Mouse (Mus musculus) layer of hippocampus, postnatal 14 days (tissue): ENCODE data around the gene Zfp423. TPM values are rescaled to one million over a fixed set of nuclear protein-coding genes. Genes with fewer than 3 reads are reported as not detected.

ENCODE experiments used
- DNase-seq, 2 experiments: peaks; one replicate each; pipeline ENCODE4 v3.0.0; 2021 to 2022; ENCODE audit warnings: low spot score in 2 of 2, mixed read lengths in 1 of 2
- total RNA-seq, 2 experiments: library from RNA; stranded (reverse); gene quantifications; 2 replicates each; pipeline ENCODE4 v1.2.3; 2021

Gene Zfp423
- total RNA-seq, 2 experiments from 2014 or later = 29.9 to 32.3 TPM

DNA sequence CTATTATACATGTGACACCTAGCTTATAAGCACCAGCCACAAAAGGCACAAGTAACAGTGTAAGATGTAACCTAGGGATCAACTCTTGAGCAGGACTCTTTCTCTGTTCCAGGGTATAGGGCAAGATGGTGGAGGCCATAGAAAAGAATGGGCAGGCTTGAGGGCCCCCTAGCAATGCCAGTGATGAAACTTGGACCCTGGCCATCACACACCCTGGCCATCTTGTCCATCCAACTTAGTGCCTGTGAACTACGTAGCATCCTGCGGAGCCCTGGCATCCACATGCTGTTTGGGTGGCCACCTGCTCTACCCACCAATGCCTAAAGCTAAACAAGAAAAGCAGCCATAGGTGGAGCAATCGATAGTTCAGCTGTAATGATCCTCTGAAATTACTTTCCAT is 254.6 kb downstream of the Zfp423 start:
- DNase-seq = no peak

DNA sequence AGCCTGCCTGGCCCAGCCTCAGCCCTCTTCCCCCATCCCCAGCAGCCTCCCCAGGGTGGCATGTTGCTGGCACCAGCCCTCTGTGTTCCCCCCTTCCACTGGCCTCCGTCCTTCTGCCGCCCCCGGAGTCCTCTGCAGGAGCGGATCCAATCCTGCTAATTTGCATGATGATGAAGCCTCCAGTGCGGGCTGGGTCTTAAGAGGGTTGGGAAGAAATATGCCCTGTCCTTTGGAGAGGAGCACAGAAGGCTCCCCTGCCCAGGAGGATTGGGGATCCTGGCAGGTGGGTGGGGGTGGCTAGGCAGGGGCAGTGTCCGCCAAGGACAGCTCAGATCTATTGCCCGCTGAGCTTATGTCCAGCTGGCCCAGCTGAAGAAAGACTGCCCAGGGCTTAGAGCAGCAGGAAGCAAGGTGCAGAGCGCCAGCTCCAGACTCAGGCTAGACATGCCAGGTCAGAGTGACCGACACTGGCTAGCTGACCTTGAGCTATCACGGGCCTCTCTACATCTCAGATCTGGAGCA is 256.5 kb downstream of the Zfp423 start:
- peak in 1 of 2 experiments; percentile 45 for DNase-seq

DNA sequence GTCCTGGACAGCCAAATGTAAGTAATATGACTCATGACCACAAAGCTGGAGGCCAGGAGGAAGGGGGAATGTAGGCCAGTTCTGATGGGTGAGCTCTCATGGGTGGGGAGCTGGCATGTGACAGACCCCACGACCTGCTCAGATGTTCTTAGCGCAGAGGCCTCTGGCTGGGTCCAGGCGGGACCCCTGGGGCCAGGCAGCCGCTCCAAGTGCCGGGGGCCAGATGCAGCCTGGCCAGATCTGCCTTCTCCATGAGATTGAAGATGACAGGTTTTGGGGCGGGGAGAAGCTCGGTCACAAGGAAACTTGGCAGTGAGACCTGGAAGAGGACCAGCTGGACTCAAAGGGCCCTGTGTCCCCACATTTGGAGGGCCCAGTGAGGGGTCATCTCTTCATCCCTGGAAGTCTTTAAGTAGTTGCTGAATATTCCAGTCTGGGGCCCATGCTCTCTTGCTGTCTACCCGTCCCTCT is 257.3 kb downstream of the Zfp423 start:
- DNase-seq = peak in 1 of 2 experiments; percentile 63

DNA sequence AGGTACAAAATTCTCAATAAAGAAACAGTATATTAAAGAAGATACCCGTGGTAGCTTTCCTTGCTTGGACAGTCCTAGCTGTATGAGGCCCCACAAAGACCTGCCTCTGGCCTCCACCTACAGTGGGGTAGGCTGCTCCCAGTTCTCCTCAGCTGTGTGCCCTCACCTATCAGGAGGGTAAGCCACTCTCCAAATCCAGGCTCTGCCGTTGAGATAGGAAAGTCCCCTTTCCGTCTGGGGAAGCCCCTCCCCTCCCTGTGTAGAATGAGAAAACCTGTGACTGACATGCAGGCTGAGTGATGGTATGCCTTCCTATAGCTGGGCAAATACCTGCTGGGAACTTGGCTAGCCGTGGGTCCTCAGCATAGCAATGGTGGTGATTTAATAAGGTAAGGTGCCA is 257.8 kb downstream of the Zfp423 start:
- no peak for DNase-seq

DNA sequence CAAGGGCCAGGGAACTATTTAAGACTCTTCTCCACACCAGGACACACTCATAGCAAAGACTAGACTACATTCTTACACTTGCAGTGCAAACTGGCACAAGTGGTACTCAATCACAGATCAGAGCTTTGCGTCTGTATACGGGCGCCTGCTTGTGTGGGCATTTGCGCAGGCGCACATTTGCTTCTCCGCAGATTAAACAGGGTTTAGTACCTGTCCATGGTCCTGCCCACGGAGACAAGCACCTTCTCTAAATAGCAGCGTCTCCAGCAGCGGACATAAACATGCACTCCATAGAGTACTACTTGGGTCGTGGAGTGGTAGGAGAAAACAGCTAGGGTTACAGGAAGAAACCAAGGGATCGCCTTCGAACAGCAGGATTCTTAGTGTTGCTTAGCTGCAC is 259.1 kb downstream of the Zfp423 start:
- no peak for DNase-seq

DNA sequence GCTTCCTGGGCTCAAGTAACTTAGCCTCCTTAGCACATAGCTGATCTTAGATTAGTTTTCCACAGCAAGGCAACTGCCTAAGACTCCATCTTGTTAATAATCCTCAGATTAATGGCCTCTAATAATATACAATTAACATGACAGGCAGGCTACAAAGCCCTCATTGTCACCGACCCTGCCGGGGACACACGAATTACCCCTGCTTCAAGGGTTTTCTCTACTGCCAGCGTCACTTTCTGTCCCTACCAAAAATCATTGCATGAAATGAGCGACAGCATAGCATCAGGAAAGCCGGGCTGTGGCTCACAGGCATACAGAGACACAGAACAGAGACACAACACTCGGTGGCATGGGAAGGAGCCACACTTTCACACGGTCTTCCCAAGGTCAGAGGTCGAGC is 262.3 kb downstream of the Zfp423 start:
- DNase-seq = no peak

DNA sequence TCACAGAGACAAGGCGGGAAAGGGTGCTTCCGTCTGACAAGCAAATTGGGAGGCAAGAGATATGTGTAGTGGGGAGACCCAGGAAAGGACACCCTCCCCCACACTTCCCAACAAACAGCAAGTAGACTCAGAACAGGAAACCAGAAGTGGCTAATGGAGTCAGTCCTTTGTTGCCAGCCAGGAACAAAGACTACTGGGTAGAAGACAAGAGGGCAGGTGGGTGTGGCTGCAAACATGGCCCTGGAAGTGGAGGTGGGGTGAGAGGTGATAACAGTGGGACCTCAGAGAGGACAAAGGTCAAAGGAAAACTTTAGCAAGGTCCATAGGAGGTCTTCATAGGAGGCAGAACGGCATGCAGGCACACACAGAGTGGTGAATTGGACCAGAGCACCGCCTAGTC is 265.7 kb downstream of the Zfp423 start:
- no peak for DNase-seq

DNA sequence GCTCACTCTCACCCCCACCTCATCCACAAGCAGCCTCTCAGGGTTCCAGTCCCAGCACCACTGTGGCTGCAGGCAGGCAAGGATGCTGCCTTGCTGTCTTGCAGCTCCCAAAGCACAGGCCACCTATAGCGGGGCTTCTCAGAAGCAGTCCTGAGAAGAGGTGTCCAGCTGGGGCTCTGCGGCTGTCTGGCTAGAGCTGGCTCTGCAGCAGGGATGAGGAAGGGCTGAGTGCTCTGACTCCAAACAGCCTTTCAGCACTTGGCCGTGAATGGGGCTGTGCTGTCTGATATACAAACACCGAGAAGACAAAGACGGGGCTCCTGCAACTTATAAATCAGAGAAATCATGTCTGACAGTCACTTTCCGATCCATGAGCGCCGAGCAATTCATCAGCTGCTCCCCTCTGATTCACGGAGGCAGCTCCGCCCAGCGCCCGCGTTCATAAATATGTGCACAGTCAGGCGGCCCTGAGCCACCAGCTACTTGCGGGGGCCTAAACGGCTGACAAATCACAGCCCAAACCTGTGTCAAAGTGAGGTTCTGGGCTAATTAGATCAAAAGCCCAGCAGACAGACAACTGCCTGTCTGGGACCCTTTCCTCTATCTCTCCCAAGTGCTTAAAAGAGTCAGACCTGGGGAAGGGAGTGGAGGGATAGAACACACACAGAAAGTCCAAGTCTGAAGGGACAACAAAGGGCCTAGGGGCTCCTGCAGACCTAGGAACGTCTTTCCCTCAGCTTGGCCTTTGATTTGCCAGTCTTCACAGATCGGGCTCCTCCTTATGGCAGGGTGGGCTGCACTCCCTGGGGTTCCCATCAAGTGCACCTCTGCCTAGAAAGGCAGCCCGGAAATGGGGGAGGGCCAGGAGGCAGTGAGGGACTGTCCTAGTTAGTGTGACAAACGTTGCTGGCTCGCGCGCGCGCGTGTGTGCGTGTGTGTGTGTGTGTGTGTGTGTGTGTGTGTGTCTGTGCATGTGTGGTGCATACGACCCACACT is 269.0 kb downstream of the Zfp423 start:
- DNase-seq = peak; percentile 48 to 53

DNA sequence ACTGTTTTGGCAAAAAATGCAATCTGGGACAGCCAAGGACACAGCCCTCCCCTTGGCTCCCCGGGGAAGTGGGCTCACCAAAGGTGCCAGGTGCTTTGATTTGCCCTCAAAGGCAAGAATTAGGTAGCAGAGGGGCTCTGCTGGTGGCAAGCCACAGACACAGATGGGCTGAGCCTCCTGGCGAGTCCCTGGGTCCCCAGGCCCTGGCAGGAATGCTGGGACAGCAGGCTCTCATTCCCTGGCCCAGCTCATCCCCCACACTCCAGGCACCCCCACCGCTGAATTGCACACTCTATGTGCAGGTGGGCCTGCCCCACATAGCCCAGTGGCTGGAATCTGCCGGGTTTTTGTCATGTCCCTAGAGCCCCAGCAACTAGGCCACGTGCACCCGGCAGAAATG is 270.2 kb downstream of the Zfp423 start:
- DNase-seq = peak; percentile 64 to 71

DNA sequence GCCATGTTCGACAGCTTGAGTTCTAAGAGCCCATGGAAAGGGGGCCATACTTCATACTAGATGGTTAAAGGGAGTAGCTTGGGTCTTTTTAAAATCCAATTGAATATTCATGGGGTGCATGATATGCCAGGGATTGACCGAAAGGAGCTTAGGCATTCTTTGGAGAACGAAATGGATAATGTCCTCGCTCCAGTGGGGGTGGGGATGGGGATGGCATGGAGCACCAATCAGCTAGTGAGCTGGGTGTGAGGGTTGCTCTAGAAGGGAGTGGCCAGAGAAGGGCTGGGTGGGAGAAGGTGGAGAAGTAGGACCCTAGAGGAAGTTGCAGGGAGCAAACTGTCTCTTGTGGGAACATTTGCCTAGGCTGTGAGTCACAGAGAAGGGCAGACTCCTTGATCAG is 271.0 kb downstream of the Zfp423 start:
- no peak for DNase-seq

DNA sequence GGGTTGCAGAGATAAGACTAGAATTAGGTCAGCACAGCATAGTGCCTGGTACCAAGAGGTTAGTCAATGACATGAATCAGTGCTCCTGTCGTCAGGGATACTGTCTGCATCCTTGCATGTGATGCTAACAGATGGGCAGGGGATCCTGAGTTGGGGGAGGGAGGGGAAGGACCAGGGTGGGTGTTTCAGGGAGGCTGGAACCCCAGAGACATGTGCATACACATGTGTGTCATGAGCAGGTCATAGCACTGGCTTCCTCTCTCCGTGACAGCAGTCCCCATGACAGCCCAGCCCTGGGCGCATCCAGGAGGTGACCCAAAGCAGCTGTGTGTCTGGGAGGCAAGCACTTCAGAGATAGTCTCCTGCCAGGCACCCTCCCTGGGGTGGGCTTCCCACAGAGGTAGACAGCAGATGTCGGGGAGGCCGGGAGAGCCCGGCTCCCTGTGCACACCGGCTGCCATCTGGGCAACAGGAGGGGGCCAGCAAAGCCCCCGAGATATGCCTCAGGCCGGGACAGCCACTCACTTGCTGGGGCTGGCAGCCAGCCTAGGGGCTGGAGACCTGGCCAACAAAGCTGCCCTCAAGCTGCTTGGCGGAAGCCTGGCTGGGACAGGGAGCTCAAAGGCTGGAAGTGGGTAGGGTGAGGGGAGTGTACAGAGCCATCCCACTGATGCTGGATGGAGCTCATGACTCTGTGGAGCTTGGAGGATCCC is 272.3 kb downstream of the Zfp423 start:
- no peak for DNase-seq

DNA sequence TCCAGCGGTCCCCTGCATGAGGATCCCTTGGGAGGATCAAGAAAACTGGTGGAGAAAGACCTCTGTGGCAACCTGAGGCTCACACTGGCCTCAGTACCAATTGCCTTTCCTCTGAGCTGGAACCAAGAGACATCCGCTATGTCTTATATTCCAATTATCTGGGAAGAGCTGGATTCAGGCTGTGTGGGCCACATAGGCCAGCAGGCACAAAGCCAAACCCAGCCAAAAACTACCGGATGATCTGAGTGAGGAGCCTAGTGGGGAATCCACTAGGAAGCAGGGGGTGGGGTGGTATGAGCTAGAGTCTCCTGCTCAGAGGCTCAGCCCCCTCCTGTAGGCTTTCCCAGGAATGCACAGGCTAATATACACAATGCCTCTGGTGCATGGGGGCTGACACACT is 273.4 kb downstream of the Zfp423 start:
- DNase-seq = no peak

DNA sequence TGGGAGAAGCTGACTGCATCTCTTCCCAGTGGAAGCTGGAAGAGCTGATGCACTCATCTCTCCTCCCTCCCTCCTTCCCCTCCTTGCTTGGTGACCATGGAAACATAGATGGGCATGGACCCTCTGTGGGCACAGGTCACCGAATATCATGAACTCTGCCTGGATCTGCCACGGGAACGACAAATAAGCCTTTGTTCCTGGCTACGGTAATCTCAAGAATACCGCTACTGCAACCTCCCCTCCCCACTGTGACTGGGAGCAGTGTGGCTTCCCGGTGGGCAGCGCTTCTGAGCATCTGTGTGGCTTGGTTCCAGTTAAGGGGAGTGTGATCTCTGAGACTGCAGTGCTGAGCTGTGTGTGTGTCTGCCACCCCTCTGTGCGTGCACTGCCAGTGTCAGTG is 274.0 kb downstream of the Zfp423 start:
- no peak for DNase-seq

DNA sequence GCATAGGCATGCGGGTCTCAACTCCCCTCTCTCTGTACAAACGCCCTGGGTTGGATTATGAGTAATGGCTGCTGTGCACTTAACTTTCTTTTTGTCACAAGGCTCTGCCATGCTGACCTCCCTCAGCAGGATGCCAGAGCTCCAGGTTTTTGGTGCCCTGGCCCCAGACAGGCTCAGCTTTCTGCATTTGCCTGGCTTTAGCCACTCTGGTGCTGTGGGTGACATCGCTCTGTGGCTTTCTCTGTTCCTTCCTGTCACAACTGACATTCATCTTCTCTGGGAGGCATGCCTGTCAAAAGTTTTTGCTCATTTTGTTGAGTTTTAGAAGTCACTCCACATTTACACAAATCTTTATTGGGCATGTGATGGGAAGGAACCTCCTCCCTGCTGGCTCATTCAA is 277.3 kb downstream of the Zfp423 start:
- DNase-seq = no peak

DNA sequence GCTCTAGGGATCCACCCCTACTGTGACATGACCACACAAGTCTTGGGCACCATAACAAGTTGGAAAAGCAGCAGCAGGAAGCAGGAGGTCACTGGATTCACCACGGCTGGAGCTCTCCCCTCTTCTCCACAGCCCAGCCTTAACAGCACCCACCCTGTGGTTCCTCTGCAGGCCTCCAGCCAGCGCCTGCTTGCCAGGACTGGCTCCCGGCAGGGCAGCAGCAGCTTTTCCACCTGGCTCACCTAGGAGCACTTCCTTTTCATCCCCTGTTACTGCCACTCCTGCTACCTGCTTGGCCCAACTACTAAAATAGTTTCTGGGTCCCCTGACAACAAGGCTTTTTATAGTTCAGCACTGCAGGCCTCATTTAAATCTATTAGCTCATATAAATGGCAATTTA is 279.4 kb downstream of the Zfp423 start:
- DNase-seq = no peak

DNA sequence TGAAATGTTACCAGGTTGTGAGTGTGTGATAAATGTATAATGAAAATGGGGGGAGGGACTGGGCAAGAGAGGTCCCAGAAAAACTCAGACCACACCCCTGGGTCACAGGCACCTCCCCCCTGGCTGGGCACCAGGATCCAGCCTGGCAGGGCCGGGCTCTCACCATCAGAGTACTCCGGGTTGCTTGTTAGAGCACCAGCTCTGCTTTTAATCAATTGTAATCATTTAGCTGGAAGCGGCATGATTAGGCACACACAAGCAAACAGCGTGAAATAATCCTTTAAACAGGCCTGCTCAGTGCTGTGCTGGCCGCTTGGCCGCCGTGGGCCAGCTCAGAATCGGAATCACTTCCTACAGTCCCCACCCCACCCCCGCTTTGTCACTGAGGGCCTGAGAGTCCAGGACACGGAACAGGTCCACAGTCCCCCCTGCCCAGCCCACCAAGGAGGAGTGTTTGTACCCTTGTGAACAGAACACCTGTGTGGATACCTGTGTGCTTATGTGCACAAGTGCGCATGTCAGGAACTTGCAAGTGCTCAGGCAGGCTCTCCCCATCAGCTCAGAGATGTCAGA is 279.9 kb downstream of the Zfp423 start:
- no peak for DNase-seq

DNA sequence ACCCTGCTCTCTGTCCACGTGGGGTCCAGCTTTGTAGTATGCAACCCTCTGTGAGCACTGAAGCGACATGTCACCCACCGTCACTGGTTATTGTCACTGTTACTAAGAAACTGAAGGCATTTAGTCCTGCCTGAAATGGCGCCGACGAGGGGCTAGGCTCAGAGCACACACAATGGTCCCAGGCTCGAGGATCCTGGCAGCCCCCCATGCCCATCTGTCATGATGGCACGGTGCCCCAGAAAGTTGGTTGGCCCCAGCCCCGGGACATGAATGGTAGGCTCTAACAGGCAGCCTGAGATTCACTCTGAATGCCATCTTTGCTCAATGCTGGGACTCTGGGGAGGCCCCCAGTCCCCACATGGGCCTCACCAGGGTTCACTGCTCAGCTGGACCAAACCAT is 284.0 kb downstream of the Zfp423 start:
- peak in 1 of 2 experiments; percentile 72 for DNase-seq

DNA sequence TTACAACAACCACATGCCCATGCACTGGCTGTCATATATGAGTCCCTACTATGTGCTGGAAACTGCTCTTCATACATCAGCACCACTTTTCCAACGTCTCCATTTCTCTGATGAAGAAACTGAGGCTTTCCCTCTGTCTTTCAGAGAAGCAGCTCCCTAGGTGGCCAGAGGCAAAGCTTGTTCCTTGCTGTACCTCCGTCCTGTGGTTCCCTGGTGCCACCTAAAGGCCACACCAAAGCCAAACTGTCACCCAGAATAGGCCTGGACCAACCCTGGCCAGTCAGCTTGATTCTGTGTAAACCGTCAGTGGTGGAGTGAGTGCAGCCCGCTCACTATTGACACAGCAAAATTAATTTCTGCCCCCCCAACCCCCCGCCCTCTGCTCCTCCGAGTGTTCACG is 285.2 kb downstream of the Zfp423 start:
- DNase-seq = no peak

DNA sequence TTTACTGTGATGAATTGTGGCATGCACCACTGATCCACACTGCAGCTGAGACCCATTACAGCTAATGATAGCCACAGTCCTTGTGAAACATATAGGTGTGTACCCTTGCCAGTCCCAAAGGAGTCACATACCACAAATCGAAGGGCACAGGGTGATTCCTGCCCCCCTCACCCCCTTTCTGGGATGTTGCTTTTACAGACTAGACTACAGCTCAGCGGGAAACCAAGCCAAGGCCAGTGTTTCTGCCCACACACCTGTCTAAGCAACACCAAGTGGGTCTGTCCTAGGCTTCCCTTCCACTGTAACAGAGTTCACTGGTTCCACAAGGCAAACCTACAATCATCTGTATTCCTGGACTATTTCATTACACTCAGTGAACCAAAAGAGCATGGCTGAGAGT is 287.2 kb downstream of the Zfp423 start:
- no peak for DNase-seq

DNA sequence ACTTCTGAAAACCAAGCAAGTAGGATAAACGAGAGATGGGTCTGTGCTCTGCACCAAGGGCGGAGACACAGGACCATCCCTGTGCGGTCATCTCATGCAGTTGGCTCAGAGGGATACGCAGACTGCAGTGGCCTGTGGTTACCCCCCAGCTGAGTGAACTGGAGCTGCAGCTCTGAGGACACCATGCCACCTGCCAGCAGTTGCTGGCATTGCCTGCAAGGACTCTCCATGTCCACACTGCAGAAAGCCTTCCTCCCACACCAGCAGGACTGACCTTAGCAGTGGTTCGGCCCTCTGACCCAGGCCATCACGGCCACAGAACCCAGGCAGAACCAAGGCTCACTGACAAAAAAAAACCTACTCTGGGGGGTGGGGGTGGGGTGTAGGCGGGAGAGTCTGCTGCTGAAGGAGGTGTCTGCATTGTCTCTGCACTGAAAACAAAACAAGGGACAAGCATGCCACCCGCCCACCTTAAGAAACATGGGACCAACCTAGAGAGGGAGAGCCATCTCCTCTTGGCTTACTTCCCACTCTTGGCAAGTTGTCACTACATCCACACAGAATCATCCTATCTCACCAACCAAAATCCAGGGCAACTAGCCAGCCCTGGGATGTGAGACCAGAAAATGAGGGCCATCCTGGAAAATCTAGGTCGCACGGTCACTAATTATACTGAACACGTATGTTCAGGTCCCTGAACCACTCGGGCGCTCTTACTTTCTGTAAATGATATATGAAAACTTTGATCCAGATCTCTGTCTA is 288.0 kb downstream of the Zfp423 start:
- DNase-seq = no peak

DNA sequence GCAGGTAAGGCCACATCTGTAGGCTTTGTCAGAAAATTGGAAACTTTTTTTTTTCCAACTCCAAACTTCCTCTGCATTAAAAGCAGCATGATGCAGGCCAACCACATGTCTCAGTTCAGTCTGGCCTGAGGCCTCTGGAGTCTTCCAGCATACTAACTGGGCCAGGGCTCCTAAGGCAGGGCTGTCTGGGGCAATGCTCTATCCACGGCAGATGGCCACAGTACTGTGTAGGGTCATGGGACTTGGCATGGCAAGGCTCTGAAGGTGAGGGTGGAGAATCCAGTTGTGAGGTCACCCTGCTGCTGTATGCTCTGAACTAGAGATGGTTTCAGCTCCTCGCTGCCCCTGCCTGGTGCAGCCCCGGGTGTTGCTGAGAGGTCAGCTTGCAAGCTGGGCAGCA is 289.2 kb downstream of the Zfp423 start:
- no peak for DNase-seq
